Mouse (Mus musculus) left cerebral cortex, adult 9 months (tissue): Measurements from ENCODE around the gene Zfp40.
"Not testable (repeated sequence)": the region's sequence is repeated elsewhere in the genome, so short reads cannot be mapped to it uniquely, and the experiment has no call there.

Source experiments
- DNase-seq, 2 experiments: peaks; one replicate each; pipeline ENCODE4 v3.0.0; 2022; ENCODE audit warnings: low spot score in 2 of 2

The Zfp40 gene

GRCm38 (mm10) chr17:23192453-23193379 is at the start of gene Zfp40:
TSS of gene Zfp40 (minus strand) at chr17:23193252.
- DNase-seq: peak; percentile 77 to 90

DNA sequence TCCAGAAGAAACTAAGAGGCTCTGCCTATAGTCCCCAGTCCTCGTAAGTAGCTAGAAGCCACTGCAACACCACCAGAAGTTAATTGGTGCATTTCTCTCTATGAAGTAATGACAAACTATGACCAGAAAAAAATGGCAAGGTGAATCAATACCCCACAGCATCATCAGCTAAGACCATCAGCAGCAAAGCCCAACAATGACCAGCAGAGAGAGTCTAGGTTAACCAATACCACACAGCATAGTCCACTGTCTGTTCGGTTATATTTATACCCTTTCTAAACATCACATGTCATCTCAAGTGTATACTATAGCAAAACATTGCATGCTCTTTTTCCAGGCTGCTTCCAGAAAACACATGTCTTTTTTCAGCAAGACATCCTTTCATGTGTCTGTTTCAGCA is 25.3 kb upstream of the Zfp40 start:
- no peak for DNase-seq

DNA sequence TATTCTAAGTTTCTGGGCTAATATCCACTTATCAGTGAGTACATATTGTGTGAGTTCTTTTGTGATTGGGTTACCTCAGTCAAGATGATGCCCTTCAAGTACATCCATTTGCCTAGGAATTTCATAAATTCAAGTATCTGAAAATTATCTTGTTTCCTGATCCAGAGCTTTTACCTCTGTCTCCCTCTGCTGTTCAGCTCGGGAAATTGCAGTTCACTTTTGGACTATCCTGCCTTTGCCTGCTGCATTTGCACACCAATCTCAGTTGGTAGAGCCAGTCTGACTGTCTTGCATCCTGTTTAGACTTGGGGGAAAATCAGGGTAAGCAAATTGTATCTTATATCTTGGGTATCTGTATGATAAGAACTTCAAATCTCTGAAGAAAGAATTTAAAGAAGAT is 6.8 kb upstream of the Zfp40 start:
- DNase-seq: not testable (repeated sequence)

- DNase-seq: peak in 1 of 2 experiments; percentile 24
Measured at GRCm38 (mm10) chr17:23193441-23193840, 389 bp upstream of the Zfp40 start.

GRCm38 (mm10) chr17:23187680-23188079 is 5.4 kb downstream of the Zfp40 start:
- DNase-seq: no peak
